Mouse (Mus musculus) G1E (cell line): ENCODE results near the gene Arf3. TPM values are rescaled to one million over a fixed set of nuclear protein-coding genes. Genes with fewer than 3 reads are reported as not detected.

Experiments used
- ATAC-seq: 2 replicates; pipeline ENCODE4 v1.8.0; 2016; ENCODE audit warnings: mild to moderate bottlenecking; ENCODE audit not compliant: insufficient number of reproducible peaks, poor library complexity, low FRiP score, severe bottlenecking; ENCODE audit errors: extremely low read depth
- DNase-seq: peaks from one replicate; pipeline ENCODE4 v3.0.0; 2012; ENCODE audit warnings: low spot score
- H3K27me3 ChIP-seq: 2 replicates; pipeline ENCODE4 v1.6.1; 2012; ENCODE audit warnings: mild to moderate bottlenecking, low read length, inconsistent platforms; ENCODE audit not compliant: insufficient read depth
- H3K36me3 ChIP-seq: replicated peaks from 2 replicates; pipeline ENCODE3; 2012; ENCODE audit warnings: mild to moderate bottlenecking, inconsistent platforms
- H3K4me1 ChIP-seq: 2 replicates; pipeline ENCODE4 v1.6.1; 2012; ENCODE audit warnings: low read depth, low read length, inconsistent platforms, mixed read lengths; ENCODE audit not compliant: insufficient read depth
- H3K4me3 ChIP-seq: 2 replicates; pipeline ENCODE4 v1.5.1; 2012; ENCODE audit warnings: low read depth, mild to moderate bottlenecking, inconsistent platforms, low read length, moderate library complexity, mixed read lengths
- H3K9me3 ChIP-seq: replicated peaks from 2 replicates; pipeline ENCODE4 v1.6.1; 2012; ENCODE audit warnings: inconsistent platforms
- CTCF ChIP-seq: IDR thresholded peaks from 2 replicates; pipeline ENCODE4 v1.5.1; 2012; ENCODE audit warnings: low read depth, low read length, inconsistent platforms, mixed read lengths
- GATA1 ChIP-seq: IDR thresholded peaks from 2 replicates; pipeline ENCODE4 v1.6.1; 2012; ENCODE audit warnings: borderline replicate concordance, low read length, inconsistent platforms, mixed read lengths
- GATA2 ChIP-seq: IDR thresholded peaks from 2 replicates; pipeline ENCODE4 v1.6.1; 2012; ENCODE audit warnings: low read depth, low read length, inconsistent platforms, borderline replicate concordance
- POLR2AphosphoS5 ChIP-seq: IDR thresholded peaks from 2 replicates; pipeline ENCODE4 v1.6.1; 2012; ENCODE audit warnings: low read depth, low read length, inconsistent platforms; ENCODE audit not compliant: insufficient replicate concordance
- TAL1 ChIP-seq: conservative IDR thresholded peaks from 2 replicates; pipeline ENCODE4 v1.6.1; 2012; ENCODE audit warnings: low read depth, low read length, inconsistent platforms, mixed read lengths
- polyA plus RNA-seq: library from polyadenylated mRNA; stranded (reverse); fragments of >175 nt; gene quantifications from 2 replicates; pipeline ENCODE4 v1.2.3, GENCODE M21; 2012
- total RNA-seq, 2 experiments: library from RNA; stranded (forward) in 1 of 2; stranded (reverse) in 1 of 2; fragments of 200-1000 nt in 1 of 2; fragments of >200 nt in 1 of 2; fragmentation: Nextera tagmentation in 1 of 2; gene quantifications; 2 replicates each; pipeline ENCODE4 v1.2.3; 2014 to 2017

The Arf3 gene
- total and polyA plus RNA-seq, 3 experiments = 41.6 to 65.0 (median 58.2) TPM

DNA sequence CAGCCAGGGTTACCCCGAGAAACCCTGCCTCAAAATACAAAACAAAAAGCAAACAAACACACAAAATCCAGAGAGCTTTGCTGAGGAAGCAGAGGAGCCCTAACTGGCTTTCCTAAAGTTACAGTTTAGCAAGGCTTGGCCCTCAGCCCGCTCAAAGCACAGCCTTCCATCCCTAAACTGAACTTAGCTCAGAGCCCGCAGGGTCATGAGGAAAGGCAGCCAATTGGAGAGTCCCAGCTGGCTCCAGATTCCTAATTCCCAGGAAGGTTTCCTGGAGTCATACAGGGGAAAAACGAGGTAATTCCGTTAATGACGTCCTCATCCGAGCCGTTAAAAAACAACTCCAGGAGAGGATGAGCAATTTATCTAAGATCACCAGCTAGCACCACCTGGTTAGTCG lies 67.3 kb downstream of the Arf3 start:
- no peak overlapping the region for H3K4me3 ChIP-seq
- H3K27me3 ChIP-seq = peaks cover 42% of the 10 kb centered on the region
- H3K9me3 ChIP-seq = no peaks in the 10 kb centered on the region
- DNase-seq (no peak), ATAC-seq (no peak)
- no peaks in the 10 kb centered on the region for H3K36me3 ChIP-seq
- H3K4me1 ChIP-seq = peaks cover 30% of the 10 kb centered on the region
- TF ChIP-seq CTCF = no peak
- no peak for TF ChIP-seq TAL1

DNA sequence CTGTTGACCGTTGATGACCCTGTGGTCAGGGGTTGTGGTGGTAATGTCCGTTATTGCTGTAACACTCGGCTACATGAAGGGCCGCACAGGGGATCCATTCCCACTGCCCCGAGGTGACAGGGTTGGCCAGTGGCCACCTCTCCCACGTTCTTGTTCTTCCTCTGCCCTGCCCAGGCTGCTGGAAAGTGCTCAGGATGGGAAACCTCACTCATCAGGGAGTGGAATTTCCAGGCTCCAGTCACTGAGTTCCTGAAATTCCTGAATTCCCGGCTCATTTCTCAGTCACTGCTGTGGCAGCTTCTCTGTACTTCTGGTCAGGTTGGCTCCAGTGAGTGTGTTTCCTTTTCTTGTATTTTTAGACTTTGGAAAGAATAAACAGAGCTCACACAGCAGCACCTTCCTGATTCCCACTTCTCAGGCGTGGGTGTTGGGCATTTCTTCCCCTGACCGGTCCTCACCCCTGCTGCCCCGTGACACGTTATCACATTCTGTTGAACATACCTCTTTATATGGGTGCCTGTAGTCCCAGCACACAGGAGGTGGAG lies 70.8 kb downstream of the Arf3 start:
- no peak for TF ChIP-seq POLR2AphosphoS5
- TF ChIP-seq GATA1 = no peak
- TF ChIP-seq TAL1 = no peak
- no peak for TF ChIP-seq GATA2
- TF ChIP-seq CTCF = no peak
- Histone ChIP-seq H3K4me3 (no peak overlapping the region), H3K36me3 (no peaks in the 10 kb centered on the region), H3K27me3 (peaks cover 44% of the 10 kb centered on the region), H3K9me3 (no peaks in the 10 kb centered on the region; the same call in 1 of the 2 replicates), H3K4me1 (peaks cover 34% of the 10 kb centered on the region)
- ATAC-seq (no peak), DNase-seq (no peak)

- peaks cover 44% of the 10 kb centered on the region for H3K27me3 ChIP-seq
- no peaks in the 10 kb centered on the region for H3K36me3 ChIP-seq
- TF ChIP-seq CTCF (no peak), POLR2AphosphoS5 (no peak), TAL1 (no peak), GATA2 (no peak), GATA1 (no peak)
- no peaks in the 10 kb centered on the region; the same call in 1 of the 2 replicates for H3K9me3 ChIP-seq
- DNase-seq (no peak), ATAC-seq (no peak)
- H3K4me3 ChIP-seq = no peak overlapping the region
- H3K4me1 ChIP-seq = peaks cover 34% of the 10 kb centered on the region
Observed at GRCm38 (mm10) chr15:98691486-98692147, 71.4 kb downstream of the Arf3 start.

DNA sequence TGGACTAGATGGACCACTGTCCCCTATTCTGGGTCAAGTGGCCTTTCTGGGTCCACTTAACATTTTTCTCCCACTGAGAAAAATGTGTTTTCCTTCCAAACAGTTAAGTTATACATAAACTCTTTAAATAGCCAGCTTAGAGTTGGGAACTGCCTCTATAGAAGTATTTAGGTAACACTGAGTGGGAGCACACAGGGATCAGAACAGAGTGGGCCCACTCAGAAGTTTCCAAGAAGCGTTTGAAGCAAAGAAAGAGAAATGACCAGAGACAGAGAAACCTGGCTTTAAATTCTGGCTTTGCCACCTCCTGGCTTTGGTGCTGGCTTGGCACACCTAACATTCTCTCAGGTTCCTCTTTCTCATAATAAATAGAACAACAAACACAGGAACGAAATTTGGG lies 73.3 kb downstream of the Arf3 start:
- H3K4me3 ChIP-seq = no peak overlapping the region
- H3K9me3 ChIP-seq = peaks cover 2% of the 10 kb centered on the region
- ATAC-seq (no peak), DNase-seq (no peak)
- no peaks in the 10 kb centered on the region for H3K36me3 ChIP-seq
- TF ChIP-seq POLR2AphosphoS5 (no peak), CTCF (no peak), GATA2 (no peak), TAL1 (no peak), GATA1 (no peak)
- H3K27me3 ChIP-seq = peaks cover 36% of the 10 kb centered on the region
- peaks cover 37% of the 10 kb centered on the region for H3K4me1 ChIP-seq

Other genes with a start within 250 kb of the Arf3 start
- gene Kansl2, start 228.9 kb downstream of the Arf3 start, total RNA-seq (2014; fragmentation: Nextera tagmentation) = 26.9 and 39.8 TPM in 2 replicates
- 49.1 and 50.4 TPM in 2 replicates for gene Kansl2, start 228.9 kb downstream of the Arf3 start, total RNA-seq (2017)
- gene Kansl2, start 228.9 kb downstream of the Arf3 start, polyA plus RNA-seq = 44.3 and 52.5 TPM in 2 replicates
- gene Ccnt1, start 192.3 kb downstream of the Arf3 start, total RNA-seq (2014; fragmentation: Nextera tagmentation) = 76.1 and 84.6 TPM in 2 replicates
- 74.6 and 78.2 TPM in 2 replicates for gene Ccnt1, start 192.3 kb downstream of the Arf3 start, total RNA-seq (2017)
- 5.7 and 6.4 TPM in 2 replicates for gene Ccnt1, start 192.3 kb downstream of the Arf3 start, polyA plus RNA-seq
- not detected in 2 replicates for gene 4930415O20Rik, start 192.2 kb downstream of the Arf3 start, total RNA-seq (2014; fragmentation: Nextera tagmentation)
- gene 4930415O20Rik, start 192.2 kb downstream of the Arf3 start, total RNA-seq (2017) = not detected in 2 replicates
- gene 4930415O20Rik, start 192.2 kb downstream of the Arf3 start, polyA plus RNA-seq = not detected in 2 replicates
- 5.0 TPM in 1 of 2 replicates, not detected in the other for gene Adcy6, start 153.1 kb downstream of the Arf3 start, total RNA-seq (2014; fragmentation: Nextera tagmentation)
- gene Adcy6, start 153.1 kb downstream of the Arf3 start, total RNA-seq (2017) = 0.22 TPM in 1 of 2 replicates, not detected in the other
- gene Adcy6, start 153.1 kb downstream of the Arf3 start, polyA plus RNA-seq = not detected in 2 replicates
- gene Cacnb3, start 132.4 kb downstream of the Arf3 start, total RNA-seq (2014; fragmentation: Nextera tagmentation) = 0.29 TPM in 1 of 2 replicates, not detected in the other
- gene Cacnb3, start 132.4 kb downstream of the Arf3 start, total RNA-seq (2017) = 0.12 and 0.22 TPM in 2 replicates
- gene Cacnb3, start 132.4 kb downstream of the Arf3 start, polyA plus RNA-seq = 0.14 and 0.22 TPM in 2 replicates
- gene Ddx23, start 100.3 kb downstream of the Arf3 start, total RNA-seq (2014; fragmentation: Nextera tagmentation) = 61.4 and 66.6 TPM in 2 replicates
- 101 and 154 TPM in 2 replicates for gene Ddx23, start 100.3 kb downstream of the Arf3 start, total RNA-seq (2017)
- gene Ddx23, start 100.3 kb downstream of the Arf3 start, polyA plus RNA-seq = 100 and 112 TPM in 2 replicates
- gene Rnd1, start 85.8 kb downstream of the Arf3 start, total RNA-seq (2014; fragmentation: Nextera tagmentation) = 3.2 and 3.3 TPM in 2 replicates
- gene Rnd1, start 85.8 kb downstream of the Arf3 start, total RNA-seq (2017) = 1.2 and 1.5 TPM in 2 replicates
- 1.0 and 1.1 TPM in 2 replicates for gene Rnd1, start 85.8 kb downstream of the Arf3 start, polyA plus RNA-seq
- gene Ccdc65, start 55.0 kb downstream of the Arf3 start, total RNA-seq (2014; fragmentation: Nextera tagmentation) = 1.0 TPM in 1 of 2 replicates, not detected in the other
- 0.06 and 0.60 TPM in 2 replicates for gene Ccdc65, start 55.0 kb downstream of the Arf3 start, total RNA-seq (2017)
- gene Ccdc65, start 55.0 kb downstream of the Arf3 start, polyA plus RNA-seq = not detected in 2 replicates
- gene Fkbp11, start 35.0 kb downstream of the Arf3 start, total RNA-seq (2014; fragmentation: Nextera tagmentation) = 11.5 and 14.1 TPM in 2 replicates
- gene Fkbp11, start 35.0 kb downstream of the Arf3 start, total RNA-seq (2017) = 6.2 and 6.7 TPM in 2 replicates
- 20.2 and 23.8 TPM in 2 replicates for gene Fkbp11, start 35.0 kb downstream of the Arf3 start, polyA plus RNA-seq
- gene Wnt10b, start 14.9 kb upstream of the Arf3 start, total RNA-seq (2014; fragmentation: Nextera tagmentation) = not detected in 2 replicates
- gene Wnt10b, start 14.9 kb upstream of the Arf3 start, total RNA-seq (2017) = 0.27 TPM in 1 of 2 replicates, not detected in the other
- gene Wnt10b, start 14.9 kb upstream of the Arf3 start, polyA plus RNA-seq = 0.05 and 0.09 TPM in 2 replicates
- not detected in 2 replicates for gene Wnt1, start 26.6 kb upstream of the Arf3 start, total RNA-seq (2014; fragmentation: Nextera tagmentation)
- not detected in 2 replicates for gene Wnt1, start 26.6 kb upstream of the Arf3 start, total RNA-seq (2017)
- gene Wnt1, start 26.6 kb upstream of the Arf3 start, polyA plus RNA-seq = not detected in 2 replicates
- gene Ddn, start 46.3 kb upstream of the Arf3 start, total RNA-seq (2014; fragmentation: Nextera tagmentation) = not detected in 2 replicates
- gene Ddn, start 46.3 kb upstream of the Arf3 start, total RNA-seq (2017) = 0.17 and 0.22 TPM in 2 replicates
- 0.07 and 0.08 TPM in 2 replicates for gene Ddn, start 46.3 kb upstream of the Arf3 start, polyA plus RNA-seq
- gene Prkag1, start 68.3 kb upstream of the Arf3 start, total RNA-seq (2014; fragmentation: Nextera tagmentation) = 62.8 and 72.4 TPM in 2 replicates
- 114 and 150 TPM in 2 replicates for gene Prkag1, start 68.3 kb upstream of the Arf3 start, total RNA-seq (2017)
- gene Prkag1, start 68.3 kb upstream of the Arf3 start, polyA plus RNA-seq = 106 and 142 TPM in 2 replicates
- gene Kmt2d, start 108.0 kb upstream of the Arf3 start, total RNA-seq (2014; fragmentation: Nextera tagmentation) = 141 and 150 TPM in 2 replicates
- gene Kmt2d, start 108.0 kb upstream of the Arf3 start, total RNA-seq (2017) = 22.1 and 27.0 TPM in 2 replicates
- 42.8 and 57.8 TPM in 2 replicates for gene Kmt2d, start 108.0 kb upstream of the Arf3 start, polyA plus RNA-seq
- 5.2 and 8.4 TPM in 2 replicates for gene Rhebl1, start 131.3 kb upstream of the Arf3 start, total RNA-seq (2014; fragmentation: Nextera tagmentation)
- gene Rhebl1, start 131.3 kb upstream of the Arf3 start, total RNA-seq (2017) = 7.8 and 8.0 TPM in 2 replicates
- gene Rhebl1, start 131.3 kb upstream of the Arf3 start, polyA plus RNA-seq = 2.7 and 2.9 TPM in 2 replicates
- not detected in 2 replicates for gene Dhh, start 135.3 kb upstream of the Arf3 start, total RNA-seq (2014; fragmentation: Nextera tagmentation)
- gene Dhh, start 135.3 kb upstream of the Arf3 start, total RNA-seq (2017) = 0.05 and 0.06 TPM in 2 replicates
- not detected in 2 replicates for gene Dhh, start 135.3 kb upstream of the Arf3 start, polyA plus RNA-seq
- gene Lmbr1l, start 155.0 kb upstream of the Arf3 start, total RNA-seq (2014; fragmentation: Nextera tagmentation) = 10.9 and 17.1 TPM in 2 replicates
- 4.5 and 7.4 TPM in 2 replicates for gene Lmbr1l, start 155.0 kb upstream of the Arf3 start, total RNA-seq (2017)
- gene Lmbr1l, start 155.0 kb upstream of the Arf3 start, polyA plus RNA-seq = 9.6 and 9.7 TPM in 2 replicates
- gene Tuba1b, start 171.4 kb upstream of the Arf3 start, total RNA-seq (2014; fragmentation: Nextera tagmentation) = 1,654 and 1,866 TPM in 2 replicates
- 717 and 929 TPM in 2 replicates for gene Tuba1b, start 171.4 kb upstream of the Arf3 start, total RNA-seq (2017)
- gene Tuba1b, start 171.4 kb upstream of the Arf3 start, polyA plus RNA-seq = 255 and 384 TPM in 2 replicates
- gene Gm49450, start 190.3 kb upstream of the Arf3 start, total RNA-seq (2014; fragmentation: Nextera tagmentation) = not detected in 2 replicates
- not detected in 2 replicates for gene Gm49450, start 190.3 kb upstream of the Arf3 start, total RNA-seq (2017)
- not detected in 2 replicates for gene Gm49450, start 190.3 kb upstream of the Arf3 start, polyA plus RNA-seq
- gene Tuba1a, start 190.5 kb upstream of the Arf3 start, total RNA-seq (2014; fragmentation: Nextera tagmentation) = 11.6 and 22.3 TPM in 2 replicates
- 35.9 and 52.0 TPM in 2 replicates for gene Tuba1a, start 190.5 kb upstream of the Arf3 start, total RNA-seq (2017)
- gene Tuba1a, start 190.5 kb upstream of the Arf3 start, polyA plus RNA-seq = 1.4 and 3.3 TPM in 2 replicates